Mouse (Mus musculus): ENCODE measurements around the gene Gm11492. TPM values are rescaled to one million over a fixed set of nuclear protein-coding genes. Genes with fewer than 3 reads are reported as not detected.

The Gm11492 gene
- 0.14 TPM in 1 of 2 replicates, not detected in the other for polyA plus RNA-seq (2012; rRNA removed; ENCODE audit: low replicate concordance)

GRCm38 (mm10) chr11:87566501-87566900 is at the start of gene Gm11492:
TSS of gene Gm11492 (plus strand) at chr11:87566653.

GRCm38 (mm10) chr11:87568255-87568953 is 2.0 kb downstream of the Gm11492 start, which contains the start of gene Sept4:
TSS of gene Sept4 (plus strand) at chr11:87568903.

GRCm38 (mm10) chr11:87591526-87592353 is 25.3 kb downstream of the Gm11492 start, which contains the start of gene Mtmr4:
TSS of gene Mtmr4 (plus strand) at chr11:87592162.

GRCm38 (mm10) chr11:87616790-87617474 is 50.5 kb downstream of the Gm11492 start, which contains the start of gene Hsf5:
TSS of gene Hsf5 (plus strand) at chr11:87617164.

Other genes starting within 250 kb of the Gm11492 start
- gene Ppm1e, start 207.6 kb upstream of the Gm11492 start, polyA plus RNA-seq (2012; rRNA removed; ENCODE audit: low replicate concordance) = 0.29 and 6.3 TPM in 2 replicates
- gene Rad51c, start 161.7 kb upstream of the Gm11492 start, polyA plus RNA-seq (2012; rRNA removed; ENCODE audit: low replicate concordance) = 0.26 and 1.5 TPM in 2 replicates
- 0.42 and 0.45 TPM in 2 replicates for gene Tex14, start 161.6 kb upstream of the Gm11492 start, polyA plus RNA-seq (2012; rRNA removed; ENCODE audit: low replicate concordance)
- 34.7 and 112 TPM in 2 replicates for gene Sept4, start 2.2 kb downstream of the Gm11492 start, polyA plus RNA-seq (2012; rRNA removed; ENCODE audit: low replicate concordance)
- gene Mtmr4, start 25.5 kb downstream of the Gm11492 start, polyA plus RNA-seq (2012; rRNA removed; ENCODE audit: low replicate concordance) = 14.9 and 41.4 TPM in 2 replicates
- gene Hsf5, start 50.5 kb downstream of the Gm11492 start, polyA plus RNA-seq (2012; rRNA removed; ENCODE audit: low replicate concordance) = 0.09 TPM in 1 of 2 replicates, not detected in the other
- gene Rnf43, start 96.1 kb downstream of the Gm11492 start, polyA plus RNA-seq (2012; rRNA removed; ENCODE audit: low replicate concordance) = 0.42 and 11.4 TPM in 2 replicates
- gene Supt4a, start 170.9 kb downstream of the Gm11492 start, polyA plus RNA-seq (2012; rRNA removed; ENCODE audit: low replicate concordance) = 88.8 and 95.3 TPM in 2 replicates
- 0.62 and 11.0 TPM in 2 replicates for gene Tspoap1, start 193.9 kb downstream of the Gm11492 start, polyA plus RNA-seq (2012; rRNA removed; ENCODE audit: low replicate concordance)
- 0.52 and 1.3 TPM in 2 replicates for gene Mpo, start 226.9 kb downstream of the Gm11492 start, polyA plus RNA-seq (2012; rRNA removed; ENCODE audit: low replicate concordance)